Mouse (Mus musculus): Measurements from ENCODE around the gene Gcnt3. TPM values are rescaled to one million over a fixed set of nuclear protein-coding genes. Genes with fewer than 3 reads are reported as not detected.

The Gcnt3 gene
- total RNA-seq, 1 experiment from 2014 or later = not detected

DNA sequence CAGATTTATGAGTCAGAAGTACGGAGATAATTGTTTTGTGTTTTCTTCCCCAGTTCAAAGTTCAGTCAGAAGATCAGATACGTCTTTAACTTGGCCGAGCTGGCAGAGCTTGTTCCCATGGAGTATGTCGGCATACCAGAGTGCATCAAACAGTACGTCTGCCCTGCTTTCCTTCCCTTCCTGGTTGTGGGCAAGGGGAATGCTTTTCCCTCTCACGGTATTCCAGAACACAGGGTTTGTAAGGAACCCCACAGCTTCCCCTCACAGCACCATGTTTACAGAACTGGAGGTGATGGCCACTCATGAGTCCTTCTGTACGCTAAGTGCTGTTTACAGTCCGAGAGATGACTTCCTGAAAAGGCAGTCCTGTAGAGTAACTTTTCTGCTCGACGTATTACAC lies 34.4 kb downstream of the Gcnt3 start:
- DNase-seq = no peak

DNA sequence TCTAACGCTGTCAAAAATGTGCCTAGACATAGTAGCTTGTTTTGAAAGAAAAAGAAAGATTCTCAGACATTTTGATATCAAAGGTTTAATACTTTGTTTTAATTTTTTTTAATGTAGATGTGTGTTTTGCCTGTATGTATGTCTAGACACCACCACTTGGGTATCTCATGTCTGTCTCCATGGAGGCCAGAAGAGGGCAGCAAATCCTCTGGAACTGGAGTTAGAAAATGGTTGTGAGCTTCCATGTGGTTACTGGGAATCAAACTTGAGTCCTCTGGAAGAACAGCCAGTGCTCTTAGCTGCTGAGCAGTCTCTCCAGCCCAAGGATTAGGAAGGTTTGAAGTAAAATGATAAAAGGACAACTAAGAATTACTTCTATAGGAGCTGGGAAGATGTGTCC lies 38.6 kb downstream of the Gcnt3 start:
- DNase-seq = no peak

DNA sequence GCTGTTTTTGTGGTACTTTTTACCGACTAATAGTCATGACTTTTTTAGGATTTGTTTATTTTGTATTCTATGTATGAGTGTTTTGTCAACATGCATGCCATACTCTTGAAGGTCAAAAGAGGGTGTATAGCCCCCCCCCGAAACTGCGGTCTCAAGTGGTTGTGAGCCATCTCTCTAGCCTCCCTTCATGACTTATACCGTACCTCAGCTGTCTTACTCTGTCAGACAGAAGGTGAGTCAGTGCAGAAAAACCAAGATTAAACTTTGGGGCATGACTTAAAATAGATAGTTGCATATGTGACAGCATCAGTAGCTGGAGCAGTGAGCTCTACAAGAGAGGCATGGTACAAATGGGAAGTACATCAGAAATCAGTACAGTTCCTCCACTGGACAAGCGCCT lies 43.3 kb downstream of the Gcnt3 start:
- DNase-seq = no peak

DNA sequence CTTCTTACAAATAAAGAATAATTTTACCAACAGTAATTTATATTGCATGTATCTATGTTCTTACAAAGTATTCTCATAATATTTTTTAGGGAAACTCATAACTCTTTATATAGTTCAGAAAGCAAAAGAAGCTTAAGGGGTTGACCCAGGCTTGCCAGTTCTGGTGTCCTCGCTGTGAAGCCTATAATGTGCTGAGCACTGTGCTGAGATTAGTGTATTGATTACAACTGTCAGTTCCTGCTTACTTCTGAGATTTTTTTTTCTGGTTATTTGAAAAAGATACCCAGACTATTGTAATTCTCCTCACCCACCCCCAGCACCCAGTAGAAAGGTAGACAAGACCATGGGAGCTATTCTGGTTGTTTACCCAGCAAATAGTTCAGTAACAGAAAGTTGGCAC lies 44.4 kb downstream of the Gcnt3 start:
- no peak for DNase-seq

DNA sequence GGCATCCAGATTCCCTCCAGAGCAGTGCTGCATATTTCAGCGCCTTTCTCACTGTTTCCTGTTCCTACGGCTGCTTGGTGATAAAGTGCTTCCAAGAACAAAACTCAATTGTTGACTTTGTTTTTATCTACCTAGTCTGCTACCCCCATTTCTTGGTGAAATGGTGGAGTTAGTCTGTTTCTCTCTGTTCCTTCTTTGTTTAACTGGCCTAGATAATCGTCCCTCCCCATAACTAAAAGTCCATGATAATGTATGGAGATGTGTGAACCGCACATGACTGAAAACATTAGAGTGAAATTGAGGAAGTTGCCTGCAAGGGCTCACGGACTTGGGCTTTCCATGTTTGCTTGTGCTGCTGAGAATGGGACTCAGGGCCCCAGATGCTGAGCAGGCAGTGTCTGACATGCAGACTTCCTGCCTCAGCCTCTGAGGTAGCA lies 45.0 kb downstream of the Gcnt3 start:
- no peak for DNase-seq

DNA sequence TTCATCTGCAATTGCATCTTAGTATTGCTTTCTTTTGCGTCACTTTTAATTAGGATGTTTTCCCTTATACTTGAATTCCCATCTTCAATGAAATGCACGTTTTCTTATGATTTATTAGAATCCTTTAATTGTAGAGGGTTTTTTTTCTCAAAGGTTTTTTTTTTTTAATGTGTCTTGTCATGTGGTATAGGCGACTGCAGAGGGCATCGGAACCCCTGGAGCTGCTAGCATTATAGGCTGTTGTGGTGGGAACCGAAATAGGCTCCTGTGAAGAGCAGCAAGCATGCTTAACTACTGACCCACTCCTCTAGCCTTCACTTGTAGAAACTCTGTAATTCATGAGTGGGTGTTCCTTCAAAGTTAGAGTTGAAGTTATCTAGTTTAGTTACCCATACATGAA lies 47.5 kb downstream of the Gcnt3 start:
- DNase-seq = peak; percentile 13

DNA sequence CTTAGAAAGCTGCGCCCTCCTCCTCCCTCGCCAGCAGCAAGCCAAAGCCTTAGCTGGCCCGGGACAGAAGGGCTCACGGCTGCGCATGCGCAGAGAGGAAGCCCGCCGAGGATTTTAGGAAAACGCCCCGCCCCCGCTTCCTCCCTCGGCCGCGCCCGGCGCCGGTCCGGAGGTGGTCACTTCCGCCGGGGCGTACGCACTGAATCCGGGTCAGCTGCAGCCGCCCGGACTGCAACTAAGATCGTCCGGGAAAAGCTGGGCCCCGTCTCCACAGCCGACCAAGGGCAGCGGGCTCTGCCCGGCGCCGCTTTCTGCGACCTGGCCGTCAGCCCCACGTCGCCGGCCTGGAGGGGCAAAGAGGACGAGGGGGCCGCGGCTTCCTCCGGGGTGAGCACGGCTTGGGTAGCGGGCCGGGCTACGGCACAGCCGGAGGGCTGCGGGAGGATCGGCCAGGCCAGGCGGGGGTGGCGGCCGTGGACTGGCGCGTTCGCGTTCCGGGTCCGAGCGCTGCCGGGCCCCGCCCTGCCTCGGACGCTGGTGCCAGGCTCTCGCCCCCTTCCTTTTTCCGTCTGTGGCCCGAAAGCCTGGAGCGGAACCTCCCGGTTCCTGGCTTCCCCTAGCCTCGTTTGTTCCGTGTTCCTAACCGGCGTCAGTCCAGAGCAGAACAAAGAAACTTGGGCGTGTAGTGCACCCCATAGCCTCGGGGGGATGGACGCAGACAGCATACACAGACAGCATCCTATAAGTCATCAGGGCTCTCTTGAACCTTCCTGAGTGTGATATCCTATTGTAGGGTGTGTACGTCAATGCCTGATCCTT lies 48.4 kb downstream of the Gcnt3 start, which contains the start of gene Bnip2:
Gene Bnip2, plus strand, starts transcription at position 164 of the 819 bp plus-strand sequence.
- peak; percentile 98 for DNase-seq

DNA sequence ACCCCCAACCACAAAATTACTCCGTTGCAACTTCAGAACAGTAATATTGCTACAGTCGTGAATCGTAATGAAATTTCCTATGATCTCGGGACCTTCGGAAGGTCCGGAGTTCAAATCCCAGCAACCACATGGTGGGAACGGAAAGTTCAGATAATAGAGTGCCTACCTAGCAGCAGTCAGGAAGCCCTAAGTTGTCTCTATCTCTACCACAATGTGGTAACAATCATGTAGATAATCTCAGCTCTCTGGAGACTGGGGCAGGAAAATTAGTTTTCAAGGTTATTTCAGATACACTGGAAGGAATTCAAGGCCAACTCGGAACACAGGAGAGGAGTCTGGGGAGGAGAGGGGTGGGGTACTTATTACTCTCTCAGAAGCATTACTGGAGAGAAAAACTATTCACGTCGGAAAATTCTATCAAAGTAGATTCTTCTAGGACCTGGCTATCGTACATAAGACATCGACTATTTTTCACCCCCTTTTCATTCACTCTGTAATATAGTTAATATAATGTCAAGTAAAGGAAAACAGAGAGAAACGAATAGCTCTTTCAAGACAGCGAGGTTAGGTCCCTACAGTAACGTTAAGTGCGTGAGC lies 49.1 kb downstream of the Gcnt3 start:
- DNase-seq = no peak

DNA sequence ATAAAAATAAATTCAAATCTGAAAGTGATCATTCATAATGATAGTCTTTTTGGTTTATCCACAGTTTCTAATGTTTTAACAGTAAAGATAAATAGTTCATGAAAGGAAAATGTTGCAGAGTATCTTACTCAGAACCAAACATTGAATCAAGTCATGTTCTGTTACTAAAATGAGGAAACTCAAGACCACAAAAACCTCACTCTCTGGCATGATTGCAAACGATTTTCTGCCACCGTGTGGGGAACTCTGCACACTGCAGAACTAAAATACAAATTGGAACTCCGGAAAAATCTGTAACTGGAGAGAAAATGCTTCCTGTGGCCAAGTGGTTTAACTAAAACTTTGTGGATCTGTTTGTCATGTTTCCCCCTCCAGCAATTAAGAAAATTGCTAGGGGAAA lies 50.3 kb downstream of the Gcnt3 start:
- DNase-seq = peak; percentile 75

DNA sequence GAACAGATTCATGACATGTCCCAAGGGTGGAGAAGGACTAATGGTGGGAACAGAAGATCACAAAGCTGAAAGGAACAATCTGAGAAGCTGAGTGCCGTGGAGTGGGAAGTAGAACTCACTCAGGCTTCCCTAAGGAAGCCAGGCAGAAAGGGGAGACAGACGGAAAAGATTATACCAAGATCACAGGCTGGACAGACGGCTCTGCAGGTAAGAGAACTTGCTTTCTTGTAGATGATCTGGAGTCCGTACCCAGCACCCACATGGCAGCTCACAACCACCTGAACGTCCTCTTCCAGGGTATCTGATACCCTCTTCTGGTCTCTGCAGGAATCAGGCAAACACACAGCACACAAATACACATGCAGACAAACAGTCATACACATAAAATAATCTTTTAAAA lies 51.3 kb downstream of the Gcnt3 start:
- DNase-seq = no peak

DNA sequence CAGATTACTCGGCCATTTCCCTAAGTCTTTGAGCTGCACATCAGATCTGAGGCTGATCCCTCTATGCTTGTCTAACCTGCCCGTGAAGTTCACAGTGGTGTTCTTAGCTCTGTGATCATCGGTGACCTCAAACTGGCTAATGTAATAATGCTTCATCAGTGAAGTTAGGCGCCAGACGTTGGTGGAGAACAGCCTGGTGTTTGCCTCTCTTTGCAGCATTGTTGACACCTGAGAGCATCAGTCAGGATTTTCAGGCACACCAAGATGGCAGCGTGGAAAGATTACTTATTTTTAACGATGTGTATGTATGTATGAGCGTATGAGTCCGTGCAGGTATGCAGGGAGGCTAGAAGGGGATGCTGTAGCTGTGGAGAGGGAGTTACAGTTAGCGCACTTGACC lies 51.8 kb downstream of the Gcnt3 start:
- DNase-seq = no peak

DNA sequence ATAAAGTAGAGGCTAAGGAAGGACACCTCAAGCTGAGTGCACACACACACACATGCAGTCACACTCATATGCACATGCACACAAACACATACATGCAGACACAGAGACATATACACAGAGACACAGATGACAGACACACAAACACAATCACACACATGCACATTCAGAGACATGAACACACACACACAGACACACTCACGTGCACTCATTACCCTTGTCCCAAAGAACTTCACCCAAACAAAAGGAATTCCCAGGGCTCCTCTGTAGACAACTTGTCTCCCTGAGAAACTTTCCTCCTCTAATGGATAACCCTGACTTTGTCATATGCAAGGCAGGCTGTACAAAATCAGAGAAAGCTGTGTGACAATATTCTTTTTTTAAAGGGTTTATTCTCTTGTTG lies 52.4 kb downstream of the Gcnt3 start:
- DNase-seq = no peak

Other genes starting within 250 kb of the Gcnt3 start
- gene Bnip2, start 48.6 kb downstream of the Gcnt3 start, total RNA-seq (2021) = 97.8 and 100 TPM in 2 replicates
- 76.2 and 84.8 TPM in 2 replicates for gene Gtf2a2, start 25.5 kb downstream of the Gcnt3 start, total RNA-seq (2021)
- 3.4 and 3.5 TPM in 2 replicates for gene Fam81a, start 104.5 kb upstream of the Gcnt3 start, total RNA-seq (2021)
- gene Myo1e, start 169.3 kb upstream of the Gcnt3 start, total RNA-seq (2021) = 21.3 and 22.5 TPM in 2 replicates

Data from adrenal gland, postnatal 14 days (tissue).